14 mouse cellular contexts compared by ENCODE assay signal in the genomic region with DNA sequence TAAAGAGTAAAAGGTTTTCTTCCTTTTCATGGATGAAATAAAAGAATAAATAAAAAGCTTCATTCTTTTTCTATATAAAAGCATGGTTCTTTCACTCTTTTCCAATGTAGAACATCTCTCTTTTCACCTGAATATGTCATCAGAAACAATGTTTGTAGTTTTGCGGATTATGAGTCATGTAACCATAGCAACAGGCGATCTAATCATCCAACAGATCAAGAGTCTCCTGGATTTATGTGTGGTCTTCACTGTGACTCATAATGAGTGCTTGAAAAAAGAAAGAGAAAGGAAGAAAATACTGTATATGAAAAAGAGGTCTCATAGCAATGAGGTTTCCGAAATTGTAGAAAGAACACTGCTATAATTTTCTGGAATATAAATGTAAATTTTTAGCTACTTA.
"Had no signal": no experiment of that assay in that cellular context is flagged by ENCODE, and none has a peak within 500 bp of the region (broad histone marks: within the 10 kb centered on the region; RNA-seq: fewer than 3 reads in every experiment).

No protein-coding gene starts in this region.

- DNase-seq: lung, adult 18-20 months; lung, embryonic 14.5 days; lung, postnatal 10 days; lung, postnatal 4 days; midbrain, embryonic 14.5 days; right cerebral cortex, postnatal 25 days; thymus, adult 18-20 months; thymus, postnatal 14 days; thymus, postnatal 36 days had no signal

- H3K27me3 ChIP-seq: midbrain, embryonic 12.5 days; neural tube, embryonic 12.5 days; stomach, embryonic 15.5 days had no signal

- H3K36me3 ChIP-seq: midbrain, embryonic 10.5 days; midbrain, embryonic 12.5 days; neural tube, embryonic 12.5 days; stomach, embryonic 15.5 days had no signal

- ATAC-seq: midbrain, embryonic 16.5 days had no signal

- H3K4me3 ChIP-seq: midbrain, embryonic 10.5 days; midbrain, embryonic 12.5 days; neural tube, embryonic 12.5 days; stomach, embryonic 15.5 days had no signal
